ENCODE assay signal across 21 mouse cellular contexts in the genomic region with DNA sequence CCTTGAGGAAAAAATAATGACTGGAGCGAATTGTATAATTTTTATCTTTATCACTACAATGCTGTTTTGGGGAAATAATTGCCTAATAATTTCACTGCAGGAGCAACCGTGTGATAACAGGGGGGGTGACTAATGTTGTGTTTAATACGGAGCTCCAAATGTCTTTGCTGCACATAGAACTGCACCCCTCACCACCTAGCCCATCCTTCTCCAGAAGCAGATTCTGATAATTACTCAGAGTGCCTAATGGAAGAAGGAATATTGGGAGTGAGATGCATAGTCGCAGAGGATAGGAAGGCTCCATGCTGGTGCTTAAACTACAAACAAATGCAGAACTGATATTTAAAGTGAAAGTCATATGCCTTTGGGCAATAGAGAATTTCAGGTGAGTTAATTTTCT.
DNase-seq lines count a peak whose midpoint lies in the region; ATAC-seq lines count a peak whose summit lies in the region.
"Had no signal": no experiment of that assay in that cellular context is flagged by ENCODE, and none has a peak within 500 bp of the region (broad histone marks: within the 10 kb centered on the region; RNA-seq: fewer than 3 reads in every experiment).

No protein-coding gene starts in this region.

- H3K9me3 ChIP-seq in forebrain, embryonic 14.5 days (replicated peaks; ENCODE audit: control insufficient read depth, low read length): no peaks in the 10 kb centered on the region
- H3K9me3 ChIP-seq in forebrain, embryonic 13.5 days (replicated peaks): no peaks in the 10 kb centered on the region
- no peaks in the 10 kb centered on the region for H3K9me3 ChIP-seq in hindbrain, embryonic 13.5 days
- no peaks in the 10 kb centered on the region for H3K9me3 ChIP-seq in hindbrain, embryonic 16.5 days (ENCODE audit: control insufficient read depth, low read length)
- no peaks in the 10 kb centered on the region for H3K9me3 ChIP-seq in midbrain, embryonic 15.5 days
- no peaks in the 10 kb centered on the region for H3K9me3 ChIP-seq in midbrain, embryonic 14.5 days (ENCODE audit: control insufficient read depth, low read length)
- no peaks in the 10 kb centered on the region for H3K9me3 ChIP-seq in neural tube, embryonic 13.5 days
- H3K9me3 ChIP-seq: forebrain, embryonic 10.5 days had no signal

- no peak for ATAC-seq in forebrain, embryonic 14.5 days
- no peak for ATAC-seq in forebrain, embryonic 13.5 days
- peak; percentile 59; the same call in 1 of the 2 replicates for ATAC-seq in hindbrain, embryonic 13.5 days (ENCODE audit: low FRiP score)
- no peak; the same call in 1 of the 2 replicates for ATAC-seq in hindbrain, embryonic 16.5 days
- peak; percentile 62; the same call in 1 of the 2 replicates for ATAC-seq in midbrain, embryonic 15.5 days (replicated peaks)
- ATAC-seq in midbrain, embryonic 14.5 days (ENCODE audit: low FRiP score, low TSS enrichment): no peak
- ATAC-seq in neural tube, embryonic 13.5 days (ENCODE audit: low read depth): 0 out of 2 replicates have a peak, but pooled peaks have one; percentile 59
- ATAC-seq: activated CD4-positive, CD25-positive, alpha-beta regulatory T cell, adult 4 months; forebrain, postnatal 0 days; inflammation-experienced regulatory T-cells, adult 6 months; intestine, embryonic 16.5 days had no signal

- no peaks in the 10 kb centered on the region for H3K27me3 ChIP-seq in forebrain, embryonic 14.5 days (replicated peaks; ENCODE audit: control insufficient read depth, insufficient read depth, low read length)
- no peaks in the 10 kb centered on the region for H3K27me3 ChIP-seq in forebrain, embryonic 13.5 days
- no peaks in the 10 kb centered on the region for H3K27me3 ChIP-seq in hindbrain, embryonic 13.5 days
- no peaks in the 10 kb centered on the region for H3K27me3 ChIP-seq in hindbrain, embryonic 16.5 days (replicated peaks; ENCODE audit: control insufficient read depth, insufficient read depth, low read length)
- no peaks in the 10 kb centered on the region for H3K27me3 ChIP-seq in midbrain, embryonic 15.5 days (replicated peaks)
- no peaks in the 10 kb centered on the region for H3K27me3 ChIP-seq in midbrain, embryonic 14.5 days (ENCODE audit: control insufficient read depth, insufficient read depth, low read length)
- H3K27me3 ChIP-seq in neural tube, embryonic 13.5 days: no peaks in the 10 kb centered on the region

- 84% methylated on average over 4 of the region's 4 CpGs for WGBS in forebrain, embryonic 14.5 days
- 84% methylated on average over 4 of the region's 4 CpGs for WGBS in forebrain, embryonic 13.5 days
- 68% methylated on average over 4 of the region's 4 CpGs for WGBS in hindbrain, embryonic 13.5 days
- WGBS in hindbrain, embryonic 16.5 days: 69% methylated on average over 4 of the region's 4 CpGs
- 75% methylated on average over 4 of the region's 4 CpGs for WGBS in midbrain, embryonic 15.5 days
- 80% methylated on average over 4 of the region's 4 CpGs for WGBS in midbrain, embryonic 14.5 days
- WGBS in neural tube, embryonic 13.5 days: 67% methylated on average over 4 of the region's 4 CpGs

- H3K36me3 ChIP-seq in forebrain, embryonic 14.5 days (ENCODE audit: control insufficient read depth, insufficient read depth, low read length): no peaks in the 10 kb centered on the region
- H3K36me3 ChIP-seq in forebrain, embryonic 13.5 days (ENCODE audit: poor library complexity, severe bottlenecking): no peaks in the 10 kb centered on the region
- no peaks in the 10 kb centered on the region for H3K36me3 ChIP-seq in hindbrain, embryonic 13.5 days
- H3K36me3 ChIP-seq in hindbrain, embryonic 16.5 days (ENCODE audit: control insufficient read depth, insufficient read depth, low read length): no peaks in the 10 kb centered on the region
- H3K36me3 ChIP-seq in midbrain, embryonic 15.5 days (replicated peaks): no peaks in the 10 kb centered on the region
- no peaks in the 10 kb centered on the region for H3K36me3 ChIP-seq in midbrain, embryonic 14.5 days (ENCODE audit: control insufficient read depth, insufficient read depth, low read length)
- H3K36me3 ChIP-seq in neural tube, embryonic 13.5 days: no peaks in the 10 kb centered on the region
- H3K36me3 ChIP-seq: forebrain, embryonic 10.5 days had no signal

- peak; percentile 11 for DNase-seq in forebrain, embryonic 14.5 days (ENCODE audit: low spot score)
- DNase-seq in midbrain, embryonic 14.5 days: no peak
- no peak for DNase-seq in neural tube, embryonic 10.5 days (ENCODE audit: extremely low spot score, low spot score)
- DNase-seq: adrenal gland, adult 8-10 months; adrenal gland, postnatal 25 days; cerebellum, adult 18-20 months; cerebellum, adult 9-10 months; cerebellum, postnatal 14 days; forebrain, postnatal 0 days; gastrocnemius, adult 2 months; gastrocnemius, postnatal 14 days had no signal

- no peak overlapping the region for H3K9ac ChIP-seq in forebrain, embryonic 14.5 days (ENCODE audit: low read length)
- H3K9ac ChIP-seq in forebrain, embryonic 13.5 days: no peak overlapping the region
- no peak overlapping the region for H3K9ac ChIP-seq in hindbrain, embryonic 13.5 days
- H3K9ac ChIP-seq in hindbrain, embryonic 16.5 days (ENCODE audit: low read depth, low read length): no peak overlapping the region
- H3K9ac ChIP-seq in midbrain, embryonic 15.5 days: no peak overlapping the region
- no peak overlapping the region for H3K9ac ChIP-seq in midbrain, embryonic 14.5 days (replicated peaks; ENCODE audit: low read length)
- no peak overlapping the region for H3K9ac ChIP-seq in neural tube, embryonic 13.5 days
- H3K9ac ChIP-seq: forebrain, postnatal 0 days had no signal

- no peak overlapping the region for H3K27ac ChIP-seq in forebrain, embryonic 14.5 days (ENCODE audit: low read depth, low read length)
- H3K27ac ChIP-seq in forebrain, embryonic 13.5 days: no peak overlapping the region
- H3K27ac ChIP-seq in hindbrain, embryonic 13.5 days: no peak overlapping the region
- H3K27ac ChIP-seq in hindbrain, embryonic 16.5 days (ENCODE audit: low read depth, low read length): no peak overlapping the region
- H3K27ac ChIP-seq in midbrain, embryonic 15.5 days: no peak overlapping the region
- H3K27ac ChIP-seq in midbrain, embryonic 14.5 days (replicated peaks; ENCODE audit: low read depth, low read length): no peak overlapping the region
- no peak overlapping the region for H3K27ac ChIP-seq in neural tube, embryonic 13.5 days (replicated peaks)
- H3K27ac ChIP-seq: forebrain, embryonic 10.5 days; gastrocnemius, adult 2 months had no signal

- H3K4me1 ChIP-seq in forebrain, embryonic 14.5 days (ENCODE audit: control insufficient read depth, insufficient read depth, low read length): no peaks in the 10 kb centered on the region
- H3K4me1 ChIP-seq in forebrain, embryonic 13.5 days: no peaks in the 10 kb centered on the region
- no peaks in the 10 kb centered on the region for H3K4me1 ChIP-seq in hindbrain, embryonic 13.5 days (replicated peaks)
- H3K4me1 ChIP-seq in hindbrain, embryonic 16.5 days (ENCODE audit: control insufficient read depth, insufficient read depth, low read depth, low read length): no peaks in the 10 kb centered on the region
- no peaks in the 10 kb centered on the region for H3K4me1 ChIP-seq in midbrain, embryonic 15.5 days
- no peaks in the 10 kb centered on the region for H3K4me1 ChIP-seq in midbrain, embryonic 14.5 days (ENCODE audit: control insufficient read depth, insufficient read depth, low read length)
- no peaks in the 10 kb centered on the region for H3K4me1 ChIP-seq in neural tube, embryonic 13.5 days (replicated peaks)
- H3K4me1 ChIP-seq: forebrain, embryonic 10.5 days had no signal

- no peak overlapping the region for H3K4me3 ChIP-seq in forebrain, embryonic 14.5 days (ENCODE audit: low read depth, low read length)
- no peak overlapping the region for H3K4me3 ChIP-seq in forebrain, embryonic 13.5 days
- no peak overlapping the region for H3K4me3 ChIP-seq in hindbrain, embryonic 13.5 days
- H3K4me3 ChIP-seq in hindbrain, embryonic 16.5 days (ENCODE audit: low read length): no peak overlapping the region
- no peak overlapping the region for H3K4me3 ChIP-seq in midbrain, embryonic 15.5 days
- H3K4me3 ChIP-seq in midbrain, embryonic 14.5 days (replicated peaks; ENCODE audit: low read depth, low read length): no peak overlapping the region
- H3K4me3 ChIP-seq in neural tube, embryonic 13.5 days: no peak overlapping the region
- H3K4me3 ChIP-seq: forebrain, embryonic 10.5 days; gastrocnemius, adult 2 months had no signal

- H3K4me2 ChIP-seq in forebrain, embryonic 14.5 days (ENCODE audit: low read length): no peak overlapping the region
- no peak overlapping the region for H3K4me2 ChIP-seq in forebrain, embryonic 13.5 days
- H3K4me2 ChIP-seq in hindbrain, embryonic 13.5 days: no peak overlapping the region
- no peak overlapping the region for H3K4me2 ChIP-seq in hindbrain, embryonic 16.5 days (ENCODE audit: low read length)
- no peak overlapping the region for H3K4me2 ChIP-seq in midbrain, embryonic 15.5 days
- H3K4me2 ChIP-seq in midbrain, embryonic 14.5 days (ENCODE audit: low read length): no peak overlapping the region
- H3K4me2 ChIP-seq in neural tube, embryonic 13.5 days: no peak overlapping the region
- H3K4me2 ChIP-seq: heart, embryonic 11.5 days had no signal

Comparison
In these comparisons a context has a peak if more than half of its experiments do, and no peak if none do; other contexts are left out.
1. ATAC-seq: peak in hindbrain, embryonic 13.5 days (single experiment), midbrain, embryonic 15.5 days (single experiment) and neural tube, embryonic 13.5 days (single experiment); none in forebrain, embryonic 14.5 days (single experiment), forebrain, embryonic 13.5 days (single experiment), hindbrain, embryonic 16.5 days (single experiment) and midbrain, embryonic 14.5 days (single experiment).